Mouse (Mus musculus): Measurements from ENCODE around the gene Adk.

DNA sequence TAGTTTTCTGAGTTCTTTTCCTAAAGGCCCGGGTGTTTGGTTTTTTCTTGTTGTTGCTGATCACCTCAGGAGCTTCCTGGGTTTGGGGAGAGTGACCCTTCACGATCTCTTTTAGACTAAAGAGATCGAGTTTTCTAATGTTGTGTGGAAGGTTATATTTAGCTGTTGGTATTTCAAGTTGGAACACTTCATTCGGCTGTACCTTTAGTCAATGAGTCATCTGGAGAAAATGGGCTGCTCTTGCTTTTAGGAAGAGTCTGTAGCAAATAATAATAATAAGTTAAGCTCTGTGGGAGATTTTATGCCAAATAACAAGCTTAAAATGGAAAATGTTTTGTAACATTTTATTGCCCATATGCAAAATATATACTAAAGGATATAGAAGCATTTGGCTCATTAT is 97.9 kb downstream of the Adk start:
- TF ChIP-seq POLR2A (IDR thresholded peaks at IDR 0.05; ENCODE audit: control insufficient read depth, extremely low read depth, insufficient read depth, low read length, poor library complexity) (no peak), CTCF (IDR thresholded peaks at IDR 0.05; ENCODE audit: borderline replicate concordance, control insufficient read depth, extremely low read depth, insufficient read depth, low read length, poor library complexity) (no peak)

Data from thymus, adult 2 months (tissue).